Mouse (Mus musculus) CD4-positive helper T cell, adult 2 months (primary cell): ENCODE measurements around the gene Ccdc186.
A peak's percentile ranks its signal among the peaks of the same experiment; 100 is the strongest.

ENCODE experiments used
- DNase-seq: peaks from one replicate; pipeline ENCODE4 v3.0.0-alpha.2; 2012; ENCODE audit warnings: low read depth, missing footprints, low spot score

The Ccdc186 gene

GRCm38 (mm10) chr19:56821798-56822447, at the start of gene Ccdc186:
Ccdc186 (minus strand) TSS chr19:56822190.
- DNase-seq: peak; percentile 96

- DNase-seq: no peak
Observed at GRCm38 (mm10) chr19:56867701-56868100, 45.7 kb upstream of the Ccdc186 start.

GRCm38 (mm10) chr19:56856455-56856854, 34.5 kb upstream of the Ccdc186 start:
- DNase-seq: no peak

GRCm38 (mm10) chr19:56852590-56852989, 30.6 kb upstream of the Ccdc186 start:
- no peak for DNase-seq

GRCm38 (mm10) chr19:56842974-56843373, 21.0 kb upstream of the Ccdc186 start:
- no peak for DNase-seq

- no peak for DNase-seq
Observed at GRCm38 (mm10) chr19:56838942-56839706, 17.1 kb upstream of the Ccdc186 start.

GRCm38 (mm10) chr19:56835340-56835739, 13.3 kb upstream of the Ccdc186 start:
- no peak for DNase-seq

GRCm38 (mm10) chr19:56830163-56830562, 8.2 kb upstream of the Ccdc186 start:
- DNase-seq: no peak

GRCm38 (mm10) chr19:56829267-56829666, 7.3 kb upstream of the Ccdc186 start:
- no peak for DNase-seq

- no peak for DNase-seq
Observed at GRCm38 (mm10) chr19:56828305-56828704, 6.3 kb upstream of the Ccdc186 start.

- DNase-seq: no peak
Observed at GRCm38 (mm10) chr19:56826047-56826631, 4.1 kb upstream of the Ccdc186 start, which contains the start of gene Tdrd1. Tdrd1 (plus strand) TSS chr19:56826209.

- DNase-seq: no peak
Observed at GRCm38 (mm10) chr19:56822448-56822836, 452 bp upstream of the Ccdc186 start.

- DNase-seq: peak; percentile 73
Observed at GRCm38 (mm10) chr19:56821040-56821797, 771 bp downstream of the Ccdc186 start.

- DNase-seq: no peak
Observed at GRCm38 (mm10) chr19:56817851-56818526, 4.0 kb downstream of the Ccdc186 start.

- DNase-seq: no peak
Observed at GRCm38 (mm10) chr19:56813360-56813759, 8.6 kb downstream of the Ccdc186 start.

- no peak for DNase-seq
Observed at GRCm38 (mm10) chr19:56811590-56811989, 10.4 kb downstream of the Ccdc186 start.

- DNase-seq: no peak
Observed at GRCm38 (mm10) chr19:56810641-56811146, 11.3 kb downstream of the Ccdc186 start.

GRCm38 (mm10) chr19:56808771-56809170, 13.2 kb downstream of the Ccdc186 start:
- DNase-seq: no peak

GRCm38 (mm10) chr19:56807122-56807521, 14.9 kb downstream of the Ccdc186 start:
- no peak for DNase-seq

GRCm38 (mm10) chr19:56805366-56805765, 16.6 kb downstream of the Ccdc186 start:
- DNase-seq: no peak

- no peak for DNase-seq
Observed at GRCm38 (mm10) chr19:56802352-56802746, 19.6 kb downstream of the Ccdc186 start.
